Mouse (Mus musculus): ENCODE measurements around the gene Ifnar1. TPM values are rescaled to one million over a fixed set of nuclear protein-coding genes. Genes with fewer than 3 reads are reported as not detected.
"Not testable (repeated sequence)": the region's sequence is repeated elsewhere in the genome, so short reads cannot be mapped to it uniquely, and the experiment has no call there.

Gene Ifnar1
- polyA plus RNA-seq, 1 experiment, result 29.7 TPM

DNA sequence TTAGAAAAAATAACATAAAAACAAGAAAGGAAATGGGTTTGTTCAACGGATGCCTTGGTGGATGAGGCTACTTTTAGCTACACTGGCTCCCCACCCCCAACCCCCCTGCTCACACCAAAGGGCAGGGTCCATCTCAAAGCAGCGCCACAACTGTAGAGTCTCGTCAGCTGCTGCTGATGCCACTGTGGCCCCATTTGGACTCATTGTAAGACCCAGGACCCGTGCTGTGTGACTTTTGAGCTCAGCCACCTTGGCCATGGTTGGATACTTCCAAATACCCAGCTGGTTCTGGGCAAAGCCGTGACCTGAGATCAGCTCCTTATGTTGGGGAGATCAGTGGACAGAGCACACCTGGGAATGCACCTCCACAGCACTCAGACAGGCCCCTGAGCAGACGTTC, 28.1 kb downstream of the Ifnar1 start:
- no peak overlapping the region for H3K4me3 ChIP-seq (replicated peaks; ENCODE audit: extremely low read depth, low read depth, low read length)
- WGBS, result 90% methylated on average over 6 of the region's 6 CpGs
- TF ChIP-seq POLR2A (IDR thresholded peaks at IDR 0.05; ENCODE audit: borderline replicate concordance, extremely low read depth, low read depth, low read length), result no peak
- TF ChIP-seq CTCF (IDR thresholded peaks at IDR 0.05; ENCODE audit: insufficient read depth, low read length), result no peak
- peaks cover 2% of the 10 kb centered on the region; the same call in 1 of the 2 replicates for H3K4me1 ChIP-seq (ENCODE audit: control insufficient read depth, insufficient read depth, low read length)
- no peak for DNase-seq

DNA sequence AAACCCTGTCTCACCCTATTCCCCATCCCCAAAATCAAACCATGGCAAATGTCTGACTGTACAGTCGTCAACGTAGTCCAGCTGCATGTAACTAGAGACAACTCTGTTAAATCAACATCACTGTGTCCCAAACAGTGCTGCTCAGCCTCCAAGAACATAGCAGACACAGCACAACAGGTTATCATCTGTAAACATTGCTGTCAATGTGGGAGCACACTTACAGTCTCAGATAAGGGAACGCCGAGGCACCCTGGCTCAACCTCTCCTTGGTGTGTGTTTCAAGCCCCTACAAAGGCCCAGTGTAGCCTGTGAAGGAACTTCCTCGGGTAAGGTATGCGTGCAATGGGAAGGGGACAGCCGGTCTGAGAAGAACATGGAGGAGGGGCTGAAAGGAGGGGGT, 32.0 kb downstream of the Ifnar1 start:
- no peak for TF ChIP-seq CTCF (IDR thresholded peaks at IDR 0.05; ENCODE audit: insufficient read depth, low read length)
- no peak for TF ChIP-seq POLR2A (IDR thresholded peaks at IDR 0.05; ENCODE audit: borderline replicate concordance, extremely low read depth, low read depth, low read length)
- WGBS, result 57% methylated on average over 7 of the region's 7 CpGs
- Histone ChIP-seq H3K4me3 (replicated peaks; ENCODE audit: extremely low read depth, low read depth, low read length) (no peak overlapping the region), H3K4me1 (ENCODE audit: control insufficient read depth, insufficient read depth, low read length) (peaks cover 2% of the 10 kb centered on the region; the same call in 1 of the 2 replicates)
- no peak for DNase-seq

- no peak for TF ChIP-seq POLR2A (IDR thresholded peaks at IDR 0.05; ENCODE audit: borderline replicate concordance, extremely low read depth, low read depth, low read length)
- TF ChIP-seq CTCF (IDR thresholded peaks at IDR 0.05; ENCODE audit: insufficient read depth, low read length), result no peak
- no peak for DNase-seq
- no peak overlapping the region for H3K4me3 ChIP-seq (replicated peaks; ENCODE audit: extremely low read depth, low read depth, low read length)
- H3K4me1 ChIP-seq (ENCODE audit: control insufficient read depth, insufficient read depth, low read length), result peaks cover 2% of the 10 kb centered on the region; the same call in 1 of the 2 replicates
- 67% methylated on average over 5 of the region's 5 CpGs for WGBS
These were observed 37.0 kb downstream of the Ifnar1 start for GRCm38 (mm10) chr16:91522040-91522439.

- 62% methylated on average over 18 of the region's 18 CpGs for WGBS
- peak; percentile 44 for DNase-seq
- TF ChIP-seq CTCF (IDR thresholded peaks at IDR 0.05; ENCODE audit: insufficient read depth, low read length), result no peak
- TF ChIP-seq POLR2A (IDR thresholded peaks at IDR 0.05; ENCODE audit: borderline replicate concordance, extremely low read depth, low read depth, low read length), result no peak
These were observed 37.7 kb downstream of the Ifnar1 start for GRCm38 (mm10) chr16:91522479-91523309.

DNA sequence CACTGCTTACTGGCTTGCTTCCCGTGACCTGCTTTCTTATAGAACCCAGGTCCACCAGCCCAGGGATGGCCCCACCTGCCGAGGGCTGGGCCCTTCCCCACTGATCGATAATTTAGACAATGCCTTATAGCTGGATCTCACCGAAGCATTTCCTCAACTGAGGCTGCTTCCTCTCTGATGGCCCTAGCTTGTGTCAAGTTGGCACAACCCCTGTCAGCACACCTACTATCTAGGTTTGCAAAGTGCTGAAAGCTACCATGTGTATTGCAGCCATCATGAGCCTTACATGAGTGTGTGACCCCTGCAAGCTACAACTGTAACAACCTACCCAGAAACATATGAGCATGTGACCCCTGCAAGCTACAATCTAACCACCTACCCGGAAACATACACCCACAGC, 39.2 kb downstream of the Ifnar1 start:
- Histone ChIP-seq H3K4me1 (ENCODE audit: control insufficient read depth, insufficient read depth, low read length) (peaks cover 2% of the 10 kb centered on the region; the same call in 1 of the 2 replicates), H3K4me3 (replicated peaks; ENCODE audit: extremely low read depth, low read depth, low read length) (no peak overlapping the region)
- TF ChIP-seq CTCF (IDR thresholded peaks at IDR 0.05; ENCODE audit: insufficient read depth, low read length) (no peak), POLR2A (IDR thresholded peaks at IDR 0.05; ENCODE audit: borderline replicate concordance, extremely low read depth, low read depth, low read length) (no peak)
- no peak for DNase-seq
- 70% methylated on average over 5 of the region's 5 CpGs for WGBS

More at GRCm38 (mm10) chr16:91522479-91523309, 37.7 kb downstream of the Ifnar1 start:
- Histone ChIP-seq H3K4me1 (ENCODE audit: control insufficient read depth, insufficient read depth, low read length) (peaks cover 2% of the 10 kb centered on the region; the same call in 1 of the 2 replicates), H3K4me3 (replicated peaks; ENCODE audit: extremely low read depth, low read depth, low read length) (no peak overlapping the region)

DNA sequence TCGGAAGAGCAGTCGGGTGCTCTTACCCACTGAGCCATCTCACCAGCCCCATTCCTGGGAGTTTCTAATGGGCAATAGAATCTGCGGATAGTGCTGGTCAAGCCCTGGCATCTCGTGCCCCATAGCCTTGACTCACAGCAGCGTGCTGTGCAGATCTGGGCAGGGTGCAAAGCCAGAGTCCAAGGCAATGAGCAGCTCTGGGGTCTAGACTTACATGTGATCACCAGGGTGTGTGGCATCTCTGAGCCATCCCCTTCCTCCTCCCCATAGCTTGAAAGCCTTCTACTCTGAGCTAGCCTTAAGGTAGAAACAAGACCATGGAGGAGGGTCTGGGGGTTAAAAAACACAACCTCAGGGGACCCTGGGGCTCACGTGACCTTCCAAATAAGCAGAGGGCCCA, 41.2 kb downstream of the Ifnar1 start:
- Histone ChIP-seq H3K4me1 (ENCODE audit: control insufficient read depth, insufficient read depth, low read length) (peaks cover 2% of the 10 kb centered on the region; the same call in 1 of the 2 replicates), H3K4me3 (replicated peaks; ENCODE audit: extremely low read depth, low read depth, low read length) (no peak overlapping the region)
- 98% methylated on average over 6 of the region's 6 CpGs for WGBS
- DNase-seq, result no peak
- no peak for TF ChIP-seq POLR2A (IDR thresholded peaks at IDR 0.05; ENCODE audit: borderline replicate concordance, extremely low read depth, low read depth, low read length)
- TF ChIP-seq CTCF (IDR thresholded peaks at IDR 0.05; ENCODE audit: insufficient read depth, low read length), result no peak

DNA sequence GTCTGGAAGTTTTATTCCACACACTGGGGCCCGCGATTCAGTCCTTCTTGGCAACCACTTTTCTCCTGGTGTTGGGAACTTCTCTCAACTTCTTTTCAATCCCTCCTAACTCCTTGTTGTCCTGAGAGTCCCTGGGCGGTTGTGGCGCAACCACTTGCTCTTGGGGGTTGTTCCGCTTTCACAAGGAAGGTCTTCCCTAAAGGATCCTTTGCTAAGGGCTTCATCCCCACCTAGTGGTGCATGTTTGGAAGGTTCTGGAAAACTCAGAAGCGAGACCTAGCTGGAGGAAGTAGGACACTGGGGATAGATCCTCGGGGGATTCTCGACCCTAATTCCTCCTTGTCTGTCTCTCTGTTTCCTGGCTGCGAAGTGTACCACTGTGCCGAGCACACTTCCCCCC, 42.0 kb downstream of the Ifnar1 start:
- TF ChIP-seq CTCF (IDR thresholded peaks at IDR 0.05; ENCODE audit: insufficient read depth, low read length) (no peak), POLR2A (IDR thresholded peaks at IDR 0.05; ENCODE audit: borderline replicate concordance, extremely low read depth, low read depth, low read length) (no peak)
- 48% methylated on average over 10 of the region's 10 CpGs for WGBS
- Histone ChIP-seq H3K4me1 (ENCODE audit: control insufficient read depth, insufficient read depth, low read length) (peaks cover 2% of the 10 kb centered on the region; the same call in 1 of the 2 replicates), H3K4me3 (replicated peaks; ENCODE audit: extremely low read depth, low read depth, low read length) (no peak overlapping the region)
- DNase-seq, result peak; percentile 41

DNA sequence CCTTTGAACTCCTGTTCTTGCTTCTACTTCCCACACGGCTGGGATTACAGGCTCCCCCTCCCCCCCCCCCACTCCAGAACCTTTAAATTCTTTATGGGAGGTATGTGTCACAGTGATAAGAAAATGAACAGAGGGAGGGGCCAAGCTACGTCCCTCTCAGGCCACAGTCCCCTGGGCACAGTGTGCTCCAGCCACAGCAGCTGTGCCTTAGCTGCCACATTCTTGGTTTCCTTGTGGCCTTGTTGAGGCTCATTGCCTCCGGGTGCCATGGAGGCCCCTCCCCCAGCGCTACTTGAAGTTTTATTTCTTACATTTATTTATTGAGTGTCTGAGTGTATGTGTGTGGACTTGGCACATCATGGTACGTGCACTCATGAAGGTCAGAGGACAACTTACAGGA, 42.5 kb downstream of the Ifnar1 start:
- Histone ChIP-seq H3K4me3 (replicated peaks; ENCODE audit: extremely low read depth, low read depth, low read length) (no peak overlapping the region), H3K4me1 (ENCODE audit: control insufficient read depth, insufficient read depth, low read length) (no peaks in the 10 kb centered on the region; the same call in 1 of the 2 replicates)
- WGBS, result 39% methylated on average over 5 of the region's 5 CpGs
- no peak for DNase-seq
- TF ChIP-seq POLR2A (IDR thresholded peaks at IDR 0.05; ENCODE audit: borderline replicate concordance, extremely low read depth, low read depth, low read length), result no peak
- TF ChIP-seq CTCF (IDR thresholded peaks at IDR 0.05; ENCODE audit: insufficient read depth, low read length), result no peak

DNA sequence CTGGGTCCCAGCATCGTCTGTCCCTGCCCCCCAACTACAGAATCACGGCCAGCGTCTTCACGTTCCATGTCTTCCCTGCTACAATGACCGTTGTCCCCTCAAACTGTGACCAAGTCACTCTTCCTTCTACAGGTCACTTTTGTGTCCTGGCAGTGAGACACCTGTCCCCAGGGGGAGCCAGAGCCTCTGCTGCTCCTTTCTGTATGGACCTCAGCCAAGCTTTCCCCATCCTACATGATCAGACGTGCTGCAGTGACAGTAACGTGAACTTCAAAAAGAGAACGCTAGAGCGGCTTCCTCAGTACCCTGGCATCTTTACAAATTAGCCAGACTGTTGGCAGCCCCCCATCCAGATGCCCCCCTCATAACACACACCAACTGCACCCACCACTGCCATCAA, 43.5 kb downstream of the Ifnar1 start:
- no peak for DNase-seq
- TF ChIP-seq CTCF (IDR thresholded peaks at IDR 0.05; ENCODE audit: insufficient read depth, low read length) (peak; percentile 34; the same call in 1 of the 2 replicates), POLR2A (IDR thresholded peaks at IDR 0.05; ENCODE audit: borderline replicate concordance, extremely low read depth, low read depth, low read length) (no peak)
- 78% methylated on average over 9 of the region's 9 CpGs for WGBS
- Histone ChIP-seq H3K4me1 (ENCODE audit: control insufficient read depth, insufficient read depth, low read length) (no peaks in the 10 kb centered on the region), H3K4me3 (replicated peaks; ENCODE audit: extremely low read depth, low read depth, low read length) (no peak overlapping the region)

DNA sequence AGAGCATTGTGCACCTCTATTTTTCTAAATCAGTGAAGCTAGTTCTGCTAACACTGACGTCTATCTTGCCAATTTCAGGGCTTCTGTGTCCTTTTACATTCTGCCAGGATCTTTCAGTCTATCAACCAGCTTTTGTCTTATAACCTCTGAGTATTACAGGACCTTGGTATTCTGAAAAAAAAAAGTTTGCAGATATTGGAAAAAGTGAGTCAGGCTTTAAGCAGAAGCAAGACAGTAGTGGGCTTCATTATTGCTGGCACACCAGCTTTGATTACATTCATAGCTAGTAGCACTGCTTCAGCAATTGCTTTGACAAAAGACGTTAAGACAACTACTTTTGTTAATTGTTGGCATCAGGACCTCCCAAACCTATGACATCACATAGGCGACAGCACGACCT, 45.8 kb downstream of the Ifnar1 start:
- H3K4me3 ChIP-seq (replicated peaks; ENCODE audit: extremely low read depth, low read depth, low read length); DNase-seq; H3K4me1 ChIP-seq (ENCODE audit: control insufficient read depth, insufficient read depth, low read length): not testable (repeated sequence)
- WGBS, result 68% methylated on average over 4 of the region's 4 CpGs

Measured in lung, adult 2 months (tissue).